Mouse (Mus musculus) hindbrain, embryonic 12.5 days (tissue): ENCODE measurements around the gene Gm20388. TPM values are rescaled to one million over a fixed set of nuclear protein-coding genes. Genes with fewer than 3 reads are reported as not detected.

Experiments
- microRNA counts: library from miRNA; unstranded; fragments of <30 nt; microRNA quantifications from one replicate; lab custom pipeline; 2017
- microRNA-seq: library from miRNA; unstranded; fragments of <30 nt; microRNA quantifications from one replicate; pipeline ENCODE4, GENCODE M21; 2017
- polyA plus RNA-seq: library from polyadenylated mRNA; unstranded; fragments of >200 nt; fragmentation: Nextera tagmentation; extraction: Ambion mirVana; gene quantifications from 2 replicates; pipeline ENCODE4 v1.2.1, GENCODE M21; 2016

The Gm20388 gene
- polyA plus RNA-seq, 1 experiment from 2014 or later = not detected

MicroRNAs encoded within 50 kb of the gene (microRNA counts, 519-probe panel; counts per million panel counts)
- microRNA mmu-miR-1967 (lab: Ali Mortazavi, UCI) = 470 counts per million, percentile 58 among the panel's probes with 10 or more counts

Small RNA genes lying within 50 kb of the gene (microRNA-seq; reads per million reads assigned to microRNA genes)
- not detected for gene Gm22715
- not detected for gene Gm24366
- not detected for gene Gm27530
- not detected for gene Mir1967
- not detected for gene Mir6396
- gene Mir7079 = not detected
- gene Mir7080 = not detected
- 0.81 reads per million for gene Mir7237
- not detected for gene Mir7687

Other genes starting within 250 kb of the Gm20388 start
- gene Wfdc1, start 244.5 kb upstream of the Gm20388 start, polyA plus RNA-seq = 1.8 and 2.5 TPM in 2 replicates
- gene Atp2c2, start 210.8 kb upstream of the Gm20388 start, polyA plus RNA-seq = 0.77 and 0.88 TPM in 2 replicates
- gene Tldc1, start 132.4 kb upstream of the Gm20388 start, polyA plus RNA-seq = 11.9 and 12.2 TPM in 2 replicates
- gene Cotl1, start 70.3 kb upstream of the Gm20388 start, polyA plus RNA-seq = 115 and 142 TPM in 2 replicates
- 12.2 and 12.8 TPM in 2 replicates for gene Klhl36, start 48.6 kb upstream of the Gm20388 start, polyA plus RNA-seq
- gene Usp10, start 481 bp upstream of the Gm20388 start, polyA plus RNA-seq = 137 and 141 TPM in 2 replicates
- 4.8 and 5.3 TPM in 2 replicates for gene Crispld2, start 81.6 kb downstream of the Gm20388 start, polyA plus RNA-seq
- 30.6 and 36.8 TPM in 2 replicates for gene Zdhhc7, start 190.6 kb downstream of the Gm20388 start, polyA plus RNA-seq
- gene 6430548M08Rik, start 203.3 kb downstream of the Gm20388 start, polyA plus RNA-seq = 17.2 and 18.5 TPM in 2 replicates